Mouse (Mus musculus) liver, adult 2 months (tissue): Measurements from ENCODE around the gene Col5a1. TPM values are rescaled to one million over a fixed set of nuclear protein-coding genes. Genes with fewer than 3 reads are reported as not detected.

Source experiments
- DNase-seq: peaks from one replicate; pipeline ENCODE4 v3.0.0-alpha.2; 2011; ENCODE audit warnings: low read depth, low spot score; ENCODE audit errors: extremely low read depth
- H3K27ac ChIP-seq: fragments of 200-500 bp; replicated peaks from 2 replicates; pipeline ENCODE4 v1.5.1; 2012; ENCODE audit warnings: low read depth, mild to moderate bottlenecking, control low read depth, inconsistent platforms, low read length; ENCODE audit not compliant: insufficient read depth
- H3K27me3 ChIP-seq: fragments of 200-500 bp; 2 replicates; pipeline ENCODE4 v1.6.1; 2012; ENCODE audit warnings: mild to moderate bottlenecking, moderate library complexity, low read length, inconsistent platforms; ENCODE audit not compliant: control insufficient read depth, insufficient read depth
- H3K36me3 ChIP-seq: fragments of 200-500 bp; 2 replicates; pipeline ENCODE4 v1.6.1; 2012; ENCODE audit warnings: low read length, inconsistent platforms; ENCODE audit not compliant: control insufficient read depth, insufficient read depth
- H3K4me1 ChIP-seq: fragments of 200-500 bp; 2 replicates; pipeline ENCODE4 v1.6.1; 2011; ENCODE audit warnings: low read length; ENCODE audit not compliant: control insufficient read depth, insufficient read depth
- H3K4me3 ChIP-seq: fragments of 200-500 bp; 2 replicates; pipeline ENCODE4 v1.5.1; 2011; ENCODE audit warnings: low read depth, mild to moderate bottlenecking, control low read depth, low read length, moderate library complexity; ENCODE audit not compliant: insufficient read depth
- H3K79me2 ChIP-seq: fragments of 200-500 bp; 2 replicates; pipeline ENCODE4 v1.6.1; 2012; ENCODE audit warnings: inconsistent platforms, mild to moderate bottlenecking, low read length, moderate library complexity; ENCODE audit not compliant: control insufficient read depth, insufficient read depth
- H3K9ac ChIP-seq: fragments of 200-500 bp; 2 replicates; pipeline ENCODE4 v1.6.1; 2012; ENCODE audit warnings: low read depth, mild to moderate bottlenecking, control low read depth, inconsistent platforms, low read length
- CTCF ChIP-seq: fragments of 200-500 bp; IDR thresholded peaks from 2 replicates; pipeline ENCODE4 v1.5.1; 2011; ENCODE audit warnings: low read depth, low read length, control low read depth
- POLR2A ChIP-seq: fragments of 200-500 bp; IDR thresholded peaks from 2 replicates; pipeline ENCODE4 v1.6.1; 2011; ENCODE audit warnings: low read length, control low read depth; ENCODE audit not compliant: insufficient read depth; ENCODE audit errors: extremely low read depth
- WGBS: fragments of 180-500 bp; shearing (Covaris S2); methylation state at CpG from one replicate; pipeline ENCODE4 v1.1.7; 2018; 5-methylcytosine and 5-hydroxymethylcytosine counted together
- polyA plus RNA-seq: library from polyadenylated mRNA; depleted of rRNA; stranded (reverse); fragments of >200 nt; gene quantifications from 2 replicates; pipeline ENCODE4 v1.2.3, GENCODE M21; 2012
- total RNA-seq: library from RNA; depleted of rRNA; stranded (reverse); fragments of >200 nt; gene quantifications from 2 replicates; pipeline ENCODE4 v1.2.3, GENCODE M21; 2014

Gene Col5a1
- total and polyA plus RNA-seq, 2 experiments = 2.0 to 2.1 TPM

DNA sequence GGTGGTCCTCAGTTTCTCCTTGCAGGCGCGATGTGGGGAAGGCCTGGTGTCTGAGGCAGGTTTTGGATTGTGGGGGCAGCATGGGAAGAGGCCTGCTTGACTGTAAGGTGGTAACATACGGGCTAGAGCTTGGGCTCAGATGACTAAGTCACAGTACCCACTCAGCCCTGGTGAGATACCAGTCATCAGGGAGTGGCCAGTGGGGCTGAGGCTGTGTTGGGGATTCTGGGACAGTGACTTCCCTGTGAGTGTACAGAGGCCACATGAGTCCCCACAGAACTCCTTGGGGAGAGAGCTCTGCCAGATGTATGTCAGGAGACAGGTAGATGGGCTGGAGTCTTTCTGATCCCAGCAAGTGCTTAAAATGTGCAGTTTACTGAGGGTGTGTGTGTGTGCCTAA is 31.0 kb downstream of the Col5a1 start:
- WGBS = 94% methylated on average over 3 of the region's 3 CpGs
- Histone ChIP-seq H3K79me2 (no peaks in the 10 kb centered on the region), H3K27ac (no peak overlapping the region), H3K27me3 (no peaks in the 10 kb centered on the region), H3K36me3 (no peaks in the 10 kb centered on the region), H3K4me1 (no peaks in the 10 kb centered on the region), H3K9ac (no peak overlapping the region), H3K4me3 (no peak overlapping the region)
- TF ChIP-seq POLR2A (no peak), CTCF (no peak)
- no peak for DNase-seq

DNA sequence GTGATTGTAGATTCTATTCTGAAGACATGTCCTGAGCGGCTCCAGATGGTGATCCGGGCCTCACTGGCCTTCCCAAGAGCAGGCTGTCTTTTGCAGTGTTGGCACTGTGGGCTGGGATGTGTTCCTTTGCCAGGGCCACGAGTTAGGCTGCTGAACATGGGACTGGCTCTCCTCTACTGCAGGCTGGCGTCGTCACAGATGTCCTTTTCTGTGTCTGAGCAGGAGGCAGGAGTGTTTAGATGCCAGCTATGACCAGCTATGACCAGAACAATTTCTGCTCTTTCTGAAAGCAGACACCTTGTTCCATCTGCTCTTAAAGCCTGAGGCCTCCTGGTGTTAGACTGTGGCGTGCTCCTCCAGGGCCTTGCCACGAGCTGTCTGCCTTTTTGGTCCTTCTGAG is 31.9 kb downstream of the Col5a1 start:
- no peaks in the 10 kb centered on the region for H3K36me3 ChIP-seq
- no peaks in the 10 kb centered on the region for H3K27me3 ChIP-seq
- H3K4me1 ChIP-seq = no peaks in the 10 kb centered on the region
- 74% methylated on average over 7 of the region's 7 CpGs for WGBS
- no peak overlapping the region for H3K9ac ChIP-seq
- no peak overlapping the region for H3K4me3 ChIP-seq
- no peak overlapping the region for H3K27ac ChIP-seq
- no peak for TF ChIP-seq POLR2A
- TF ChIP-seq CTCF = no peak
- no peaks in the 10 kb centered on the region for H3K79me2 ChIP-seq
- DNase-seq = no peak

DNA sequence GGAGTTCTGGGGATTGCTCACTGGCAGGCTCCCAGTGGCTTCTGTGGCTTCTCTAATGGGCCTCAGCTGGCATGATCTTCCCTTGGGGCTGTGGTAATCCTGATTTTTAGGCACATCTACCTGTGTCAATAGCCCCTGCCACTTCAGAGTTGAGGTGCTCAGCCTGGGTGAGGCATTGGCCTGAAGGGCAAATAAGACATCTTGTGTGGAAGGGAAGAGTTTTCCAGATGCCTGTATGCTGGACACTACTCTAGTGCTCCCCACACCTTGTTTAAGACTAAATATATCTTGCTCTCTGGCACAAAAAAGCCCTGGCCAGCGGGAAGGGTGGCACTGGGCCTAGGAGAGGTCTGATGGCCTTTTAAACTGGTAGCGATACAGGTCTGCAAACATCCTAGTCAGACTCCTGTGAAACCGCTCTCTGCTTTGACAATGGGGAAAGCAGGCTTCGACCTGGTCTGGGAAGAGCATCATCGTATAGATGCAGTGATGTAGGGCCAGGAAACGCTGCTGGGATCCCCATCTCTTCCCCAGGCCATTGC is 33.2 kb downstream of the Col5a1 start:
- H3K27ac ChIP-seq = no peak overlapping the region
- 83% methylated on average over 6 of the region's 6 CpGs for WGBS
- no peak for DNase-seq

DNA sequence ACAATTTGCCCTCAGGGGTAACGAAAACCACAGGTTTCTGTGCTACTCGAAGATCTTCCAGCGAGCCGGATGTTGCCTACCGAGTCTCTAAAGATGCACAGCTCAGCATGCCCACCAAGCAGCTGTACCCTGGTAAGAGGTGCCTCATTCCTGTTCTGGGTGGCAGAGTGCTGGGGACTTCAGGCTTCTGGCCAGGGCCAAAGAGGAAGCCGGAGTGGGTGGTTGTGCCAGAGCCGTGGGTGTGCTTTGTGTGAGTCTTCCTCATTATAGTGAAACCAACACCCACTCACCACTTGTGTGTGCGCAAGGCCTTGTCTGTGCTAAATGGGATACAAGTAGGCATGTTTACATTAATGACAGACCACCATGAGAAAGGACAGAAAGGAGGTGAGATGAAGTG is 35.8 kb downstream of the Col5a1 start:
- Histone ChIP-seq H3K9ac (no peak overlapping the region), H3K27ac (no peak overlapping the region), H3K4me1 (no peaks in the 10 kb centered on the region), H3K79me2 (no peaks in the 10 kb centered on the region), H3K4me3 (no peak overlapping the region), H3K36me3 (no peaks in the 10 kb centered on the region), H3K27me3 (no peaks in the 10 kb centered on the region)
- 85% methylated on average over 8 of the region's 8 CpGs for WGBS
- no peak for DNase-seq
- no peak for TF ChIP-seq POLR2A
- no peak for TF ChIP-seq CTCF

More for the DNA sequence above, 33.2 kb downstream of the Col5a1 start:
- TF ChIP-seq POLR2A (no peak), CTCF (no peak)
- H3K9ac ChIP-seq = no peak overlapping the region
- no peak overlapping the region for H3K4me3 ChIP-seq
- H3K79me2 ChIP-seq = no peaks in the 10 kb centered on the region
- H3K36me3 ChIP-seq = no peaks in the 10 kb centered on the region
- H3K27me3 ChIP-seq = no peaks in the 10 kb centered on the region
- no peaks in the 10 kb centered on the region for H3K4me1 ChIP-seq

DNA sequence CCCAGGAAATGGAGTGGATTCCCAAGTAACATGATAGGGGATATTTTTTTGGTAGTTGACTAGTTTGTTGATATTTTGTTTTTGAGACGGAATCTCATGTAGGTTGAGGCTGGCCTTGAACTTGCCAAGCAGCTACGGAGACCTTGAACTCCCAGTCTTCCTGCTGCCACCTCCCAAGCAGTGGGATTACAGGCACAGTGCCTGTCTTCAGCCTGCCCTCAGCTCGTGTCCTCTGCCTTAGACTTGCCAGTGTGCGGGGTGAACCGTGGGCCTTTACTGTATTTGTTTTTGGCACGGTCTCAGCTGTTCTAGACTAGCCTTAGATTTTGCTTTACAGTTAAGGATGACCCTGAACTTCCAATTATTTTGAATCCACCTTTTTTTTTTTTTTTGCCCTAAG is 37.5 kb downstream of the Col5a1 start:
- H3K9ac ChIP-seq = no peak overlapping the region
- 73% methylated on average over 6 of the region's 6 CpGs for whole genome bisulfite sequencing
- H3K27me3 ChIP-seq = no peaks in the 10 kb centered on the region

GRCm38 (mm10) chr2:27924463-27924862 is 38.2 kb downstream of the Col5a1 start:
- no peak overlapping the region for H3K27ac ChIP-seq
- H3K36me3 ChIP-seq = no peaks in the 10 kb centered on the region
- H3K79me2 ChIP-seq = no peaks in the 10 kb centered on the region
- no peaks in the 10 kb centered on the region for H3K4me1 ChIP-seq
- H3K9ac ChIP-seq = no peak overlapping the region
- 71% methylated on average over 3 of the region's 3 CpGs for WGBS
- TF ChIP-seq POLR2A (no peak), CTCF (no peak)
- DNase-seq = no peak
- no peaks in the 10 kb centered on the region for H3K27me3 ChIP-seq
- H3K4me3 ChIP-seq = no peak overlapping the region

More for the DNA sequence above, 37.5 kb downstream of the Col5a1 start:
- H3K4me3 ChIP-seq = no peak overlapping the region
- no peak overlapping the region for H3K27ac ChIP-seq
- no peak for TF ChIP-seq CTCF
- DNase-seq = no peak
- H3K79me2 ChIP-seq = no peaks in the 10 kb centered on the region
- H3K4me1 ChIP-seq = no peaks in the 10 kb centered on the region
- no peaks in the 10 kb centered on the region for H3K36me3 ChIP-seq
